Mouse (Mus musculus) forebrain, embryonic 11.5 days (tissue): ENCODE results near the gene Eya4. TPM values are rescaled to one million over a fixed set of nuclear protein-coding genes. Genes with fewer than 3 reads are reported as not detected.
A peak's percentile ranks its signal among the peaks of the same experiment; 100 is the strongest.

Experiments used
- ATAC-seq: fragments of 200-750 bp; cut with Nextera tagmentation; replicated peaks from 2 replicates; pipeline ENCODE4 v1.8.0; 2017; ENCODE audit warnings: moderate TSS enrichment; ENCODE audit not compliant: low FRiP score
- DNase-seq: peaks from one replicate; pipeline ENCODE4 v3.0.0-alpha.2; 2017; ENCODE audit warnings: low spot score
- H3K27ac ChIP-seq: fragments of 300-500 bp; sonication (generic); 2 replicates; pipeline ENCODE4 v1.5.1; 2014; ENCODE audit warnings: low read depth, low read length
- H3K27me3 ChIP-seq: fragments of 300-500 bp; sonication (generic); 2 replicates; pipeline ENCODE4 v1.6.1; 2014; ENCODE audit warnings: mild to moderate bottlenecking, low read length, mixed read lengths; ENCODE audit not compliant: control insufficient read depth, insufficient read depth
- H3K36me3 ChIP-seq: fragments of 300-500 bp; sonication (generic); 2 replicates; pipeline ENCODE4 v1.6.1; 2014; ENCODE audit warnings: mild to moderate bottlenecking, low read length, moderate library complexity, mixed read lengths; ENCODE audit not compliant: control insufficient read depth, insufficient read depth
- H3K4me1 ChIP-seq: fragments of 300-500 bp; sonication (generic); replicated peaks from 2 replicates; pipeline ENCODE4 v1.6.1; 2014; ENCODE audit warnings: low read length, mixed read lengths; ENCODE audit not compliant: control insufficient read depth, insufficient read depth
- H3K4me2 ChIP-seq: fragments of 300-500 bp; sonication (generic); 2 replicates; pipeline ENCODE4 v1.6.1; 2014; ENCODE audit warnings: low read depth, mild to moderate bottlenecking, low read length, moderate library complexity, mixed read lengths; ENCODE audit not compliant: severe bottlenecking
- H3K4me3 ChIP-seq: fragments of 300-500 bp; sonication (generic); 2 replicates; pipeline ENCODE4 v1.5.1; 2014; ENCODE audit warnings: low read depth, low read length
- H3K9ac ChIP-seq: fragments of 300-500 bp; sonication (generic); 2 replicates; pipeline ENCODE4 v1.6.1; 2014; ENCODE audit warnings: low read length
- H3K9me3 ChIP-seq: fragments of 300-500 bp; sonication (generic); 2 replicates; pipeline ENCODE4 v1.6.1; 2016; ENCODE audit warnings: low read length, mixed read lengths; ENCODE audit not compliant: control insufficient read depth
- WGBS: fragments of 180-500 bp; shearing (Covaris S2); extraction: QIAGEN DNeasy Blood & Tissue Kit; methylation state at CpG from one replicate; pipeline ENCODE4 v1.1.7; 2014; 5-methylcytosine and 5-hydroxymethylcytosine counted together
- polyA plus RNA-seq: library from polyadenylated mRNA; unstranded; fragments of >200 nt; fragmentation: Nextera tagmentation; extraction: Ambion mirVana; gene quantifications from 2 replicates; pipeline ENCODE4 v1.2.1, GENCODE M21; 2014

Eya4 gene
- polyA plus RNA-seq, 1 experiment from 2014 or later, result 6.1 TPM

GRCm38 (mm10) chr10:23348101-23348892 lies 2.3 kb downstream of the Eya4 start:
- Histone ChIP-seq H3K4me3 (peak overlapping the region; percentile 49), H3K4me1 (peaks cover 3% of the 10 kb centered on the region; the same call in 1 of the 2 replicates), H3K9ac (peak overlapping the region; percentile 77), H3K27me3 (peaks cover 2% of the 10 kb centered on the region), H3K9me3 (no peaks in the 10 kb centered on the region), H3K36me3 (no peaks in the 10 kb centered on the region), H3K4me2 (peak overlapping the region; percentile 94), H3K27ac (no peak overlapping the region)
- DNase-seq (peak; percentile 59), ATAC-seq (no peak)
- WGBS, result under 1% methylated on average over 34 of the region's 34 CpGs

- Histone ChIP-seq H3K4me1 (no peaks in the 10 kb centered on the region; the same call in 1 of the 2 replicates), H3K27ac (no peak overlapping the region), H3K9me3 (no peaks in the 10 kb centered on the region), H3K36me3 (no peaks in the 10 kb centered on the region), H3K4me3 (no peak overlapping the region), H3K9ac (no peak overlapping the region), H3K4me2 (no peak overlapping the region), H3K27me3 (no peaks in the 10 kb centered on the region)
- 85% methylated on average over 1 of the region's 1 CpGs for whole genome bisulfite sequencing
- no peak for DNase-seq
- no peak for ATAC-seq
These were observed 13.3 kb downstream of the Eya4 start for GRCm38 (mm10) chr10:23337250-23337649.

GRCm38 (mm10) chr10:23332768-23333167 lies 17.8 kb downstream of the Eya4 start:
- no peak for ATAC-seq
- Histone ChIP-seq H3K27ac (no peak overlapping the region), H3K4me3 (no peak overlapping the region), H3K27me3 (no peaks in the 10 kb centered on the region), H3K9me3 (no peaks in the 10 kb centered on the region), H3K9ac (no peak overlapping the region), H3K4me2 (no peak overlapping the region), H3K4me1 (no peaks in the 10 kb centered on the region), H3K36me3 (no peaks in the 10 kb centered on the region)
- no peak for DNase-seq
- 79% methylated on average over 5 of the region's 5 CpGs for WGBS

GRCm38 (mm10) chr10:23327651-23328050 lies 22.9 kb downstream of the Eya4 start:
- H3K4me1 ChIP-seq, result no peaks in the 10 kb centered on the region
- H3K27me3 ChIP-seq, result no peaks in the 10 kb centered on the region
- no peak overlapping the region for H3K9ac ChIP-seq
- H3K4me3 ChIP-seq, result no peak overlapping the region
- H3K36me3 ChIP-seq, result no peaks in the 10 kb centered on the region
- H3K9me3 ChIP-seq, result no peaks in the 10 kb centered on the region
- DNase-seq (no peak), ATAC-seq (no peak)
- no peak overlapping the region for H3K4me2 ChIP-seq
- 92% methylated on average over 6 of the region's 6 CpGs for WGBS
- H3K27ac ChIP-seq, result no peak overlapping the region

- Histone ChIP-seq H3K27ac (no peak overlapping the region), H3K36me3 (no peaks in the 10 kb centered on the region), H3K4me2 (no peak overlapping the region), H3K4me1 (no peaks in the 10 kb centered on the region), H3K9me3 (no peaks in the 10 kb centered on the region), H3K4me3 (no peak overlapping the region), H3K27me3 (no peaks in the 10 kb centered on the region), H3K9ac (no peak overlapping the region)
- DNase-seq (no peak), ATAC-seq (no peak)
- WGBS, result 89% methylated on average over 4 of the region's 4 CpGs
These were observed 28.3 kb downstream of the Eya4 start for GRCm38 (mm10) chr10:23322275-23322674.

GRCm38 (mm10) chr10:23295616-23296015 lies 55.0 kb downstream of the Eya4 start:
- no peaks in the 10 kb centered on the region for H3K9me3 ChIP-seq
- no peaks in the 10 kb centered on the region for H3K27me3 ChIP-seq
- H3K4me2 ChIP-seq, result no peak overlapping the region
- no peak overlapping the region for H3K9ac ChIP-seq
- no peak overlapping the region for H3K4me3 ChIP-seq
- ATAC-seq (no peak), DNase-seq (no peak)
- H3K4me1 ChIP-seq, result no peaks in the 10 kb centered on the region
- 86% methylated on average over 3 of the region's 3 CpGs for WGBS
- H3K27ac ChIP-seq, result no peak overlapping the region
- H3K36me3 ChIP-seq, result no peaks in the 10 kb centered on the region

GRCm38 (mm10) chr10:23292495-23292894 lies 58.1 kb downstream of the Eya4 start:
- Histone ChIP-seq H3K4me1 (no peaks in the 10 kb centered on the region), H3K9ac (no peak overlapping the region), H3K36me3 (no peaks in the 10 kb centered on the region), H3K27ac (no peak overlapping the region), H3K27me3 (no peaks in the 10 kb centered on the region), H3K4me2 (no peak overlapping the region), H3K4me3 (no peak overlapping the region), H3K9me3 (no peaks in the 10 kb centered on the region)
- ATAC-seq, result no peak
- WGBS, result 92% methylated on average over 7 of the region's 7 CpGs
- no peak for DNase-seq

GRCm38 (mm10) chr10:23277371-23277770 lies 73.2 kb downstream of the Eya4 start:
- Histone ChIP-seq H3K9me3 (no peaks in the 10 kb centered on the region), H3K27ac (no peak overlapping the region), H3K4me3 (no peak overlapping the region), H3K4me1 (no peaks in the 10 kb centered on the region), H3K36me3 (no peaks in the 10 kb centered on the region), H3K27me3 (no peaks in the 10 kb centered on the region), H3K4me2 (no peak overlapping the region), H3K9ac (no peak overlapping the region)
- ATAC-seq, result no peak
- WGBS, result 92% methylated on average over 3 of the region's 3 CpGs
- no peak for DNase-seq

- no peaks in the 10 kb centered on the region for H3K36me3 ChIP-seq
- H3K9me3 ChIP-seq, result no peaks in the 10 kb centered on the region
- ATAC-seq, result peak; percentile 69; the same call in 1 of the 2 replicates
- WGBS, result 62% methylated on average over 9 of the region's 9 CpGs
- H3K4me1 ChIP-seq, result no peaks in the 10 kb centered on the region
- H3K27ac ChIP-seq, result no peak overlapping the region
- no peak overlapping the region for H3K4me3 ChIP-seq
- no peak overlapping the region for H3K9ac ChIP-seq
- no peak for DNase-seq
- H3K27me3 ChIP-seq, result no peaks in the 10 kb centered on the region
- H3K4me2 ChIP-seq, result no peak overlapping the region
These were observed 79.5 kb downstream of the Eya4 start for GRCm38 (mm10) chr10:23271050-23271621.
